Comparison of ENCODE assay signal across 23 mouse cellular contexts in the genomic region with DNA sequence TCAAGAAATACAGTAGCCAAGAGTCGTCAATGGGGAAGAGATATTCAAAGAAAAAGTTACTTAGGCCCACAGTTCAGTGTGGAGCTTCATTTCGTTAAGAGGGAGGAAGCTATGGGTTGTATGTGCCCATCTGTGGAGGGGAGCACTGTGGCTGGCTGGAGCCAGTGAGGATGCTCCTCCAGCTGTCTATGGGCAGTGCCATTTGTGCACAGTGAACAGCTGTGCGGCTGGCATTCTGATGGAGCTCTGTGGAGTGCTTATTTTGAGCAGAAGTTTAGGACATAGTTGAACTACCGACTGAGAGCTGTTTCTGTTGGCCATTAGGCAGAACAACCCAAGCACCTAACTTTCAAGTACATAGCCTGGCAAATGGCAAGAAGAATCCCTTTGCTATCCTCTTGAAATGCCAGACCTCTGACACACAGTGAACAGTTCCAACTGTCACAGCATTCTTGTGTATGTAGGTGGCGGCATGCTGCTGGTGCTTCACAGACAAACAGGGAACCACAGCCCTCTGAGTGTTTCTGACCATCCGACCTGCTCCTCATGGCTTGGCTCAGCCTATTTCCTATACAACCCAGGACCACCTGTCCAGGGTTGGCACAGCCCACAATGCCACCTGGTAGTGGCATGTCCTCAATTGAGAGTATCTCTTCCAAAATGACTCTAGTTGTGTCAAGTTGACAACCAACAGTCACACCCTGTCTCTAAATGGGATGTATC.
A peak's percentile ranks its signal among the peaks of the same experiment; 100 is the strongest.
DNase-seq lines count a peak whose midpoint lies in the region; ATAC-seq and TF ChIP-seq lines count a peak whose summit lies in the region.
"Had no signal": no experiment of that assay in that cellular context is flagged by ENCODE, and none has a peak within 500 bp of the region (broad histone marks: within the 10 kb centered on the region; RNA-seq: fewer than 3 reads in every experiment).

No protein-coding gene starts in this region.

- DNase-seq in adipocyte (ENCODE audit: low spot score), result peak; percentile 13
- peak; percentile 56 to 77 for DNase-seq in cerebellum, adult 2 months
- peak; percentile 43 to 49 for DNase-seq in cerebellum, postnatal 36 days
- DNase-seq in yolk sac, embryonic 10.5 days (ENCODE audit: low spot score), result no peak
- no peak for DNase-seq in layer of hippocampus, adult 9-11 months
- DNase-seq: adrenal gland, postnatal 14 days; gastrocnemius, postnatal 25 days; heart, adult 2 months; heart, postnatal 10 days; kidney, postnatal 4 days; liver; thymus, postnatal 14 days had no signal

- H3K4me2 ChIP-seq in heart, embryonic 16.5 days (ENCODE audit: low read depth, low read length), result no peak overlapping the region
- H3K4me2 ChIP-seq in heart, embryonic 12.5 days, result no peak overlapping the region
- H3K4me2 ChIP-seq: embryonic facial prominence, embryonic 15.5 days; forebrain, embryonic 15.5 days; intestine, embryonic 15.5 days; liver, embryonic 15.5 days had no signal

- peak; percentile 21; the same call in 1 of the 2 replicates for ATAC-seq in heart, embryonic 16.5 days (replicated peaks; ENCODE audit: extremely low read depth, insufficient read depth, low FRiP score)
- ATAC-seq in heart, embryonic 12.5 days (ENCODE audit: insufficient number of reproducible peaks, low FRiP score), result no peak
- ATAC-seq: forebrain, embryonic 15.5 days; hindbrain, embryonic 16.5 days; intestine, embryonic 15.5 days; midbrain, embryonic 16.5 days had no signal

- 0 out of 2 replicates have a peak, but pooled peaks have one; percentile 8 for TF ChIP-seq CTCF in cerebellum, adult 2 months (IDR thresholded peaks at IDR 0.05; ENCODE audit: borderline replicate concordance, insufficient read depth, low read depth, low read length)

- no peaks in the 10 kb centered on the region; the same call in 1 of the 2 replicates for H3K4me1 ChIP-seq in heart, embryonic 16.5 days (ENCODE audit: control insufficient read depth, insufficient read depth, low read length)
- no peaks in the 10 kb centered on the region; the same call in 1 of the 2 replicates for H3K4me1 ChIP-seq in heart, embryonic 12.5 days (replicated peaks)
- H3K4me1 ChIP-seq in cerebellum, adult 2 months (ENCODE audit: control insufficient read depth, insufficient read depth, low read length), result peaks cover 42% of the 10 kb centered on the region
- H3K4me1 ChIP-seq: embryonic facial prominence, embryonic 15.5 days; forebrain, embryonic 15.5 days; hindbrain, embryonic 10.5 days; intestine, embryonic 15.5 days; limb, embryonic 10.5 days; liver, embryonic 15.5 days; midbrain, embryonic 10.5 days had no signal

- H3K9ac ChIP-seq in heart, embryonic 16.5 days (ENCODE audit: low read length), result no peak overlapping the region
- no peak overlapping the region for H3K9ac ChIP-seq in heart, embryonic 12.5 days
- H3K9ac ChIP-seq: embryonic facial prominence, embryonic 15.5 days; forebrain, embryonic 15.5 days; intestine, embryonic 15.5 days; liver, embryonic 15.5 days had no signal

- 76% methylated on average over 6 of the region's 6 CpGs for WGBS in heart, embryonic 16.5 days
- WGBS in heart, embryonic 12.5 days, result 77% methylated on average over 6 of the region's 6 CpGs
- WGBS in cerebellum, adult 2 months, result 48% methylated on average over 6 of the region's 6 CpGs

- TF ChIP-seq POLR2A in cerebellum, adult 2 months (IDR thresholded peaks at IDR 0.05; ENCODE audit: borderline replicate concordance, insufficient read depth, low read length), result no peak

- H3K36me3 ChIP-seq in heart, embryonic 16.5 days (ENCODE audit: control insufficient read depth, insufficient read depth), result peaks cover 46% of the 10 kb centered on the region
- peaks cover 89% of the 10 kb centered on the region for H3K36me3 ChIP-seq in heart, embryonic 12.5 days

- H3K27ac ChIP-seq in heart, embryonic 16.5 days (ENCODE audit: low read length), result 0 out of 2 replicates have a peak overlapping the region, but pooled peaks have one; percentile 16
- no peak overlapping the region for H3K27ac ChIP-seq in heart, embryonic 12.5 days (ENCODE audit: poor library complexity, severe bottlenecking)
- peak overlapping the region; percentile 68 for H3K27ac ChIP-seq in cerebellum, adult 2 months (ENCODE audit: insufficient read depth, low read length)
- H3K27ac ChIP-seq: embryonic facial prominence, embryonic 15.5 days; forebrain, embryonic 15.5 days; heart, adult 2 months; hindbrain, embryonic 10.5 days; intestine, embryonic 15.5 days; limb, embryonic 10.5 days; liver, embryonic 15.5 days; midbrain, embryonic 10.5 days had no signal

- H3K4me3 ChIP-seq in heart, embryonic 16.5 days (ENCODE audit: low read length), result no peak overlapping the region
- no peak overlapping the region for H3K4me3 ChIP-seq in heart, embryonic 12.5 days
- no peak overlapping the region for H3K4me3 ChIP-seq in cerebellum, adult 2 months (replicated peaks; ENCODE audit: insufficient read depth, low read depth, low read length)
- H3K4me3 ChIP-seq: embryonic facial prominence, embryonic 15.5 days; forebrain, embryonic 15.5 days; heart, adult 2 months; hindbrain, embryonic 10.5 days; intestine, embryonic 15.5 days; limb, embryonic 10.5 days; liver, embryonic 15.5 days; midbrain, embryonic 10.5 days had no signal

- no peaks in the 10 kb centered on the region for H3K27me3 ChIP-seq in heart, embryonic 16.5 days (ENCODE audit: control insufficient read depth, insufficient read depth, low read length)
- H3K27me3 ChIP-seq in heart, embryonic 12.5 days (replicated peaks), result no peaks in the 10 kb centered on the region
- no peaks in the 10 kb centered on the region for H3K27me3 ChIP-seq in cerebellum, adult 2 months (ENCODE audit: control insufficient read depth, insufficient read depth, low read length)
- H3K27me3 ChIP-seq: embryonic facial prominence, embryonic 15.5 days; forebrain, embryonic 15.5 days; intestine, embryonic 15.5 days; liver, embryonic 15.5 days had no signal

- no peaks in the 10 kb centered on the region for H3K9me3 ChIP-seq in heart, embryonic 16.5 days (replicated peaks; ENCODE audit: control insufficient read depth, low read length)
- H3K9me3 ChIP-seq in heart, embryonic 12.5 days (replicated peaks), result no peaks in the 10 kb centered on the region
- H3K9me3 ChIP-seq: embryonic facial prominence, embryonic 15.5 days; forebrain, embryonic 15.5 days; hindbrain, embryonic 10.5 days; intestine, embryonic 15.5 days; limb, embryonic 10.5 days; liver, embryonic 15.5 days; midbrain, embryonic 10.5 days had no signal

Comparison
In these comparisons a context has a peak if more than half of its experiments do, and no peak if none do; other contexts are left out.
1. DNase-seq: peak in adipocyte (single experiment), cerebellum, adult 2 months (2 of 2) and cerebellum, postnatal 36 days (2 of 2); none in yolk sac, embryonic 10.5 days (single experiment) and layer of hippocampus, adult 9-11 months (single experiment).